Comparison of ENCODE assay signal across 18 mouse cellular contexts in genomic region chr15:88882851-88883250, GRCm38 (mm10).
"Had no signal": no experiment of that assay in that cellular context is flagged by ENCODE, and none has a peak within 500 bp of the region (broad histone marks: within the 10 kb centered on the region; RNA-seq: fewer than 3 reads in every experiment).

No protein-coding gene starts in this region.

- H3K4me2 ChIP-seq: limb, embryonic 13.5 days; liver, embryonic 11.5 days; liver, embryonic 15.5 days; lung, embryonic 14.5 days; midbrain, embryonic 12.5 days; midbrain, embryonic 15.5 days; neural tube, embryonic 12.5 days; neural tube, embryonic 15.5 days had no signal

- DNase-seq: kidney, adult 18-20 months; kidney, adult 9 months; kidney, postnatal 14 days; kidney, postnatal 4 days; lung, embryonic 14.5 days; thymus, adult 2 months; thymus, postnatal 14 days; thymus, postnatal 4 days had no signal

- ATAC-seq: inflammation-experienced regulatory T-cells, adult 6 months; intestine, embryonic 16.5 days; midbrain, embryonic 15.5 days had no signal

- H3K27me3 ChIP-seq: limb, embryonic 13.5 days; midbrain, embryonic 12.5 days; midbrain, embryonic 15.5 days; neural tube, embryonic 12.5 days; neural tube, embryonic 15.5 days had no signal

- H3K36me3 ChIP-seq: limb, embryonic 10.5 days; limb, embryonic 13.5 days; liver, embryonic 15.5 days; midbrain, embryonic 12.5 days; midbrain, embryonic 15.5 days; neural tube, embryonic 12.5 days; neural tube, embryonic 15.5 days had no signal

- H3K4me3 ChIP-seq: limb, embryonic 10.5 days; limb, embryonic 13.5 days; liver, embryonic 15.5 days; midbrain, embryonic 12.5 days; midbrain, embryonic 15.5 days; neural tube, embryonic 12.5 days; neural tube, embryonic 15.5 days had no signal

- H3K9me3 ChIP-seq: limb, embryonic 10.5 days; limb, embryonic 13.5 days; liver, embryonic 15.5 days; midbrain, embryonic 12.5 days; midbrain, embryonic 15.5 days; neural tube, embryonic 12.5 days; neural tube, embryonic 15.5 days had no signal

- H3K9ac ChIP-seq: limb, embryonic 13.5 days; liver, embryonic 15.5 days; lung, embryonic 14.5 days; midbrain, embryonic 12.5 days; midbrain, embryonic 15.5 days; neural tube, embryonic 12.5 days; neural tube, embryonic 15.5 days had no signal

- H3K27ac ChIP-seq: limb, embryonic 10.5 days; limb, embryonic 13.5 days; liver, embryonic 15.5 days; midbrain, embryonic 12.5 days; midbrain, embryonic 15.5 days; neural tube, embryonic 12.5 days; neural tube, embryonic 15.5 days had no signal

- H3K4me1 ChIP-seq: liver, embryonic 15.5 days; midbrain, embryonic 12.5 days; midbrain, embryonic 15.5 days; neural tube, embryonic 12.5 days; neural tube, embryonic 15.5 days had no signal
